Mouse (Mus musculus): ENCODE results near the gene Atp2a1. TPM values are rescaled to one million over a fixed set of nuclear protein-coding genes. Genes with fewer than 3 reads are reported as not detected.

Atp2a1 gene
- polyA plus RNA-seq, 1 experiment from 2014 or later = 0.39 TPM

DNA sequence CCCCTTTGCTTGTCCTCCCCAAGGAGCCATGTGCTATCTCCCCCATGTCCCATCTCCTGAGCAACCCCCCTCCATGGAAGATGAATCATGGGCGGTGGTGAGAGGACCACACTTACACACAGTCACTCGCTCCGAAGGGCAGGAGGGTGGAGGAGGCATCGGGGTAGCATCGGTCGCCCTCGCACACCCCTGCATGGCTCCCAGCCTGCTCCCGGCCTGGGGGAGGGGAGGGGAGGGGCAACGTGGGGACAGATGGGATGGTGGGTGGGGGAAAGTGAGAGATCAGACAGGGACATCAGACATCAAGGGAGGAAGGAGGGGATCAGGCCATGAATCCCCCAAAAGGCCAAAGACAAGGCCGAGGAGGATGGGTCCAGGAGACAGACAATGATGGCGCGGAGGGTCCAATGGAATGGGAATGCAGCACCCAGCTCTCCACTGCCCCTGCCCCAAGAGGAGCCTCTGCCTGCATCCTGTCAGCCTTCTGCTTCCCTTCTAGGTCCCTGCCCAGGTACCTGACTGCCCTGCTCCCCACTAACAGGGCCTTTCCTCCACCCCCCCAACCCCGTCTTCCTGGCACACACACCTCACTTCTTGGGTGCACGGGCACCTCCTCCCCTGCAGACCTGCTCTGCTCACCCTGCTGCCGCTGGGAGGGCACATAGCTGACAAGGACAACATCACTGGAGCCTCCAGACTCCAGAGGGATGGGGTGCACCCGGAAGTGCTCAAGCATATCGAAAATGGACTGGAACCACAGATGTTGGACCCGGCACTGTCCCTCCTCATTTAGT, 5.1 kb upstream of the Atp2a1 start:
- no peaks in the 10 kb centered on the region for H3K9me3 ChIP-seq (replicated peaks; ENCODE audit: control insufficient read depth, low read length, poor library complexity, severe bottlenecking)
- no peak for ATAC-seq
- H3K27me3 ChIP-seq (ENCODE audit: control insufficient read depth, insufficient read depth, low read depth, low read length) = no peaks in the 10 kb centered on the region
- 92% methylated on average over 18 of the region's 18 CpGs for WGBS
- no peaks in the 10 kb centered on the region; the same call in 1 of the 2 replicates for H3K4me1 ChIP-seq (ENCODE audit: control insufficient read depth, insufficient read depth, low read length)
- no peak overlapping the region for H3K4me2 ChIP-seq (ENCODE audit: low read length)
- no peak overlapping the region for H3K4me3 ChIP-seq (ENCODE audit: low read depth, low read length)
- no peak overlapping the region for H3K27ac ChIP-seq (ENCODE audit: low read length)
- peaks cover 45% of the 10 kb centered on the region for H3K36me3 ChIP-seq (ENCODE audit: control insufficient read depth, insufficient read depth, low read length)
- no peak overlapping the region for H3K9ac ChIP-seq (ENCODE audit: low read depth, low read length)

- H3K4me1 ChIP-seq (ENCODE audit: control insufficient read depth, insufficient read depth, low read length) = no peaks in the 10 kb centered on the region
- H3K9ac ChIP-seq (ENCODE audit: low read depth, low read length) = no peak overlapping the region
- H3K4me2 ChIP-seq (ENCODE audit: low read length) = no peak overlapping the region
- H3K9me3 ChIP-seq (replicated peaks; ENCODE audit: control insufficient read depth, low read length, poor library complexity, severe bottlenecking) = no peaks in the 10 kb centered on the region
- 68% methylated on average over 5 of the region's 5 CpGs for WGBS
- H3K4me3 ChIP-seq (ENCODE audit: low read depth, low read length) = no peak overlapping the region
- H3K27me3 ChIP-seq (ENCODE audit: control insufficient read depth, insufficient read depth, low read depth, low read length) = no peaks in the 10 kb centered on the region
- ATAC-seq = no peak
- H3K27ac ChIP-seq (ENCODE audit: low read length) = no peak overlapping the region
- peaks cover 39% of the 10 kb centered on the region for H3K36me3 ChIP-seq (ENCODE audit: control insufficient read depth, insufficient read depth, low read length)
These were observed 4.4 kb upstream of the Atp2a1 start for GRCm38 (mm10) chr7:126467271-126467670.

GRCm38 (mm10) chr7:126466707-126467106, 3.8 kb upstream of the Atp2a1 start:
- H3K4me2 ChIP-seq (ENCODE audit: low read length) = no peak overlapping the region
- H3K9ac ChIP-seq (ENCODE audit: low read depth, low read length) = no peak overlapping the region
- no peaks in the 10 kb centered on the region for H3K27me3 ChIP-seq (ENCODE audit: control insufficient read depth, insufficient read depth, low read depth, low read length)
- H3K9me3 ChIP-seq (replicated peaks; ENCODE audit: control insufficient read depth, low read length, poor library complexity, severe bottlenecking) = no peaks in the 10 kb centered on the region
- peaks cover 35% of the 10 kb centered on the region for H3K36me3 ChIP-seq (ENCODE audit: control insufficient read depth, insufficient read depth, low read length)
- ATAC-seq = no peak
- WGBS = 96% methylated on average over 5 of the region's 5 CpGs
- no peak overlapping the region for H3K4me3 ChIP-seq (ENCODE audit: low read depth, low read length)
- H3K27ac ChIP-seq (ENCODE audit: low read length) = no peak overlapping the region
- H3K4me1 ChIP-seq (ENCODE audit: control insufficient read depth, insufficient read depth, low read length) = no peaks in the 10 kb centered on the region

- no peak overlapping the region for H3K4me3 ChIP-seq (ENCODE audit: low read depth, low read length)
- no peak overlapping the region for H3K27ac ChIP-seq (ENCODE audit: low read length)
- ATAC-seq = no peak
- no peak overlapping the region for H3K9ac ChIP-seq (ENCODE audit: low read depth, low read length)
- H3K4me1 ChIP-seq (ENCODE audit: control insufficient read depth, insufficient read depth, low read length) = no peaks in the 10 kb centered on the region
- no peaks in the 10 kb centered on the region for H3K27me3 ChIP-seq (ENCODE audit: control insufficient read depth, insufficient read depth, low read depth, low read length)
- H3K9me3 ChIP-seq (replicated peaks; ENCODE audit: control insufficient read depth, low read length, poor library complexity, severe bottlenecking) = no peaks in the 10 kb centered on the region
- WGBS = 84% methylated on average over 9 of the region's 9 CpGs
- H3K4me2 ChIP-seq (ENCODE audit: low read length) = no peak overlapping the region
- H3K36me3 ChIP-seq (ENCODE audit: control insufficient read depth, insufficient read depth, low read length) = peaks cover 32% of the 10 kb centered on the region
These were observed 3.2 kb upstream of the Atp2a1 start for GRCm38 (mm10) chr7:126466116-126466515.

- no peak overlapping the region for H3K4me3 ChIP-seq (ENCODE audit: low read depth, low read length)
- no peaks in the 10 kb centered on the region for H3K9me3 ChIP-seq (replicated peaks; ENCODE audit: control insufficient read depth, low read length, poor library complexity, severe bottlenecking)
- H3K9ac ChIP-seq (ENCODE audit: low read depth, low read length) = no peak overlapping the region
- no peak overlapping the region for H3K27ac ChIP-seq (ENCODE audit: low read length)
- H3K36me3 ChIP-seq (ENCODE audit: control insufficient read depth, insufficient read depth, low read length) = peaks cover 28% of the 10 kb centered on the region
- no peaks in the 10 kb centered on the region for H3K4me1 ChIP-seq (ENCODE audit: control insufficient read depth, insufficient read depth, low read length)
- no peaks in the 10 kb centered on the region for H3K27me3 ChIP-seq (ENCODE audit: control insufficient read depth, insufficient read depth, low read depth, low read length)
- no peak overlapping the region for H3K4me2 ChIP-seq (ENCODE audit: low read length)
- 63% methylated on average over 7 of the region's 7 CpGs for WGBS
- no peak for ATAC-seq
These were observed 2.5 kb upstream of the Atp2a1 start for GRCm38 (mm10) chr7:126465246-126466030.

DNA sequence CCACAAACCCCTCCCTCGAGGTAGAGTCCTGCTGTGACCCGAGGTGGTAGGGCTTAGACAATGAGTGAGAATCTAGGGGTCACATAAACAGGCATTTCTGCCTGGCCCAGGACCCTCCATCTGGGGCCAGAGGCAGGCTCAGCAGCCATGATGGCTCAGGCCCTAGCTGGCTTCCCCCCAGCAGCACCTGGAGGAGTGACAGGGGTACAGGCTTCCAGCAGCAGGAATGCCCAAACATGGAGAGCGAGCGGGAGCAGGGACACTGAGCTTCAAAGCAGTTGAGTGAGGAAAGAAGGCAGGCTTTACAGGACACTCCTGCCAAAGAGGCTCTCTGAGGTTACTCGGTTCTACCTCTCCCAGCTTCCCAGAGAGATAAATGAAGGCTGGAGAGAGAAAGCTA, 1.9 kb upstream of the Atp2a1 start:
- Histone ChIP-seq H3K9me3 (replicated peaks; ENCODE audit: control insufficient read depth, low read length, poor library complexity, severe bottlenecking) (no peaks in the 10 kb centered on the region), H3K27me3 (ENCODE audit: control insufficient read depth, insufficient read depth, low read depth, low read length) (no peaks in the 10 kb centered on the region), H3K9ac (ENCODE audit: low read depth, low read length) (no peak overlapping the region), H3K27ac (ENCODE audit: low read length) (no peak overlapping the region), H3K4me1 (ENCODE audit: control insufficient read depth, insufficient read depth, low read length) (no peaks in the 10 kb centered on the region), H3K4me2 (ENCODE audit: low read length) (no peak overlapping the region), H3K4me3 (ENCODE audit: low read depth, low read length) (no peak overlapping the region), H3K36me3 (ENCODE audit: control insufficient read depth, insufficient read depth, low read length) (peaks cover 28% of the 10 kb centered on the region)
- ATAC-seq = no peak
- WGBS = 50% methylated on average over 5 of the region's 5 CpGs

GRCm38 (mm10) chr7:126464121-126464520, 1.2 kb upstream of the Atp2a1 start:
- Histone ChIP-seq H3K27ac (ENCODE audit: low read length) (no peak overlapping the region), H3K9me3 (replicated peaks; ENCODE audit: control insufficient read depth, low read length, poor library complexity, severe bottlenecking) (no peaks in the 10 kb centered on the region), H3K27me3 (ENCODE audit: control insufficient read depth, insufficient read depth, low read depth, low read length) (no peaks in the 10 kb centered on the region), H3K36me3 (ENCODE audit: control insufficient read depth, insufficient read depth, low read length) (peaks cover 25% of the 10 kb centered on the region), H3K4me3 (ENCODE audit: low read depth, low read length) (no peak overlapping the region), H3K4me1 (ENCODE audit: control insufficient read depth, insufficient read depth, low read length) (no peaks in the 10 kb centered on the region), H3K4me2 (ENCODE audit: low read length) (no peak overlapping the region), H3K9ac (ENCODE audit: low read depth, low read length) (no peak overlapping the region)
- WGBS = 69% methylated on average over 4 of the region's 4 CpGs
- no peak for ATAC-seq

DNA sequence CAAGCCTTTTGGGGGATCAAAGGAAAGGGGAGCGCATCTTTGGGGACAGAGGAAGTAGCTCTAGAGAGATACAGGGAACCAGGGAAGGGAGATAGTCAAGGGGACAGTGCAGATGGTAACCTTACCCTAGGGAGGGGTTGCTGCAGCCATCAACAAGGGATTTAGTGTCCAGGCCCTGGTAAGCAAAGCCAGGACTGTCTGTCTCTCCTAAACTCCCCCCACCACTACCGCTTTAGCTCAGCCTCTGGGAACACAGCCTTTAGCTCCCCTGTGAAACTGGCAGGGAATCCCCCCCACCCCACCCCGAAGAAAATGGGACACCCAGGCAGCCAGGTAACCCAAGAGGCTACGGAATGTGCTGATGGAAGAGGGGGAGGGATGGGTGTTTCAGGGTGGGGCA, 639 bp upstream of the Atp2a1 start:
- Histone ChIP-seq H3K27ac (ENCODE audit: low read length) (no peak overlapping the region), H3K36me3 (ENCODE audit: control insufficient read depth, insufficient read depth, low read length) (peaks cover 20% of the 10 kb centered on the region), H3K4me3 (ENCODE audit: low read depth, low read length) (no peak overlapping the region), H3K9ac (ENCODE audit: low read depth, low read length) (no peak overlapping the region), H3K4me1 (ENCODE audit: control insufficient read depth, insufficient read depth, low read length) (no peaks in the 10 kb centered on the region), H3K9me3 (replicated peaks; ENCODE audit: control insufficient read depth, low read length, poor library complexity, severe bottlenecking) (no peaks in the 10 kb centered on the region), H3K27me3 (ENCODE audit: control insufficient read depth, insufficient read depth, low read depth, low read length) (no peaks in the 10 kb centered on the region), H3K4me2 (ENCODE audit: low read length) (no peak overlapping the region)
- 62% methylated on average over 4 of the region's 4 CpGs for WGBS
- ATAC-seq = no peak

DNA sequence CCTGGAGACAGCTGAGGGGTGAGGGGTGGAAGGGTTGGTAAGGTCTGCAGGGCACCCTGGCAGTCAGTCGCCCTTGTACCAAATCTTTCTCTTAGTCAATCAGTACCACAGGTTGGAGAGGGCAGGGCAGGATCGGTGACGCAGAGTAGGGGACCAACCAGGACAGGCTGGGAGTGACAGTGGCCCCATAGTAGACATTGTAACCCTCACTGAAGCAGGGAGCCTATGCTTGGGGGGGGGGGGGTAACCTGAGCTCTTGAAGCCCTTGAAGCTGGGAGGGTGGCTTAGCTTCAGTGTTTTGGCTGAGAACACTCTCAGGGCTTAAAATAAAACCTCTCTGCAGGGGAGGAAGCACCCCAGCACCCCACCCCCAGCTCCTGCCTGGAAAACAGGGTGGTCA, 1.3 kb downstream of the Atp2a1 start:
- Histone ChIP-seq H3K36me3 (ENCODE audit: control insufficient read depth, insufficient read depth, low read length) (peaks cover 4% of the 10 kb centered on the region), H3K4me3 (ENCODE audit: low read depth, low read length) (no peak overlapping the region), H3K4me2 (ENCODE audit: low read length) (no peak overlapping the region), H3K4me1 (ENCODE audit: control insufficient read depth, insufficient read depth, low read length) (no peaks in the 10 kb centered on the region), H3K9ac (ENCODE audit: low read depth, low read length) (peak overlapping the region; percentile 24; the same call in 1 of the 2 replicates), H3K27me3 (ENCODE audit: control insufficient read depth, insufficient read depth, low read depth, low read length) (no peaks in the 10 kb centered on the region), H3K9me3 (replicated peaks; ENCODE audit: control insufficient read depth, low read length, poor library complexity, severe bottlenecking) (no peaks in the 10 kb centered on the region), H3K27ac (ENCODE audit: low read length) (no peak overlapping the region)
- ATAC-seq = no peak
- 67% methylated on average over 3 of the region's 3 CpGs for WGBS

All from midbrain, embryonic 16.5 days (tissue).